Mouse (Mus musculus) kidney, adult 8-10 months (tissue): ENCODE measurements around the gene Grik3.
A peak's percentile ranks its signal among the peaks of the same experiment; 100 is the strongest.

Experiments
- DNase-seq, 2 experiments: peaks; one replicate each; pipeline ENCODE4 v3.0.0; 2022

Grik3 gene

DNA sequence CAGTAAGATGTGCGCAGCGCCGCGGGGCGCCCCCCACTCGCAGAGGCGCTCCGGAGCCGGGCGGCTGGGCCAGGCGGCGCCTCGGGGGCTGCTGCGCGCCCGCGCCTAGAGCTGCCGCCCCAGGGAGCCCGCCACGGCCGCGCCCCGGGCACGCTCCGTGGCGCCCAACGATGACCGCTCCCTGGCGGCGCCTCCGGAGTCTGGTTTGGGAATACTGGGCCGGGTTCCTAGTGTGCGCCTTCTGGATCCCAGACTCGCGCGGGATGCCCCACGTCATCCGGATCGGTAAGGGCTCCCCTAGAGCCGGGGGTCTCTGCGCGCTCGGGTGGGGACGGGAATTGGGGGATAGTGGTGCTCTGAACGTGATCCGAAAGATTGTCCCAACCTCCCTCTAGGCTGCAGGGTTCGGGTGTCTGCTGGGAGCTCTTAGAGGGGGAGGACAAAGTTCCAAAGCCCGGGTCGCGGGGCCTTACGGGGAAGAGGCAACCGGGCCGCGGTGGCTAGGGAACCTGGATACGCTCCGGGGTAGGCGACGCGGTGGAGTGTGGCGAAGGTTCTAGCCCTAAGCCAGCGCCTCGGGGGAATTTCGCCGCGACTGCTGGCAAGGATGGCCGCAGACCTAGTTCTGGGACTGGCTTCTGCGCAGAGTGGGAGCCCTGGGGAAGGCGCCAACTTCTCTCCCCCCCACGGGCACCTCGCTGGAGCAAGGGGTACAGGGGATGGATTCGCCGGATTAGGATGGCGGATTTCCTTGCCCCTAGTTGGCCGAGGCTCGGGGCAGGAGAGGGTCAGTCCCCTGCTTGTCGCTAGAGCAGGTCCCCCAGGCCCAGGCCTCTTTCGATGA lies at the start of gene Grik3:
Gene Grik3, plus strand, starts transcription at position 40 of the 844 bp plus-strand sequence.
- no peak for DNase-seq

DNA sequence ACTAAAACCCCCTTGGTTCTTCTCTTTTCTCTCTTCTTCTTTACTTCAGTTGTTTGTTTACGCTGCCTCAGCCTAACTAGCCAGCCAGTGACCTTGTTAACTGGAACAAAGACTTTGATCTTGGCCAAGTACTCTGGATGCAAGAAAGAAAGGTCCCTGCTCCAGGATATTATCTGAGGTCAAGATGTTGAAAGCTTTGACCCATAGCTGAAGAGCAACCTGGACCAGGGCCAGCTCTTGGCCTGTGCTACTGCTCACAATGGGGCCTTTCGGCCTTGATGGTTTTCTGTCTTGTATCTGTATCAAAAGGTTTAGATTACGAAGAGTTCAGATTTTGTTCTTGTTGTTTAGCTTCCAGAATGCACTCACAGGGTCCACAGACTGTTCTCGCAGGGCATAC lies 48.7 kb upstream of the Grik3 start:
- DNase-seq = peak; percentile 36 to 43

DNA sequence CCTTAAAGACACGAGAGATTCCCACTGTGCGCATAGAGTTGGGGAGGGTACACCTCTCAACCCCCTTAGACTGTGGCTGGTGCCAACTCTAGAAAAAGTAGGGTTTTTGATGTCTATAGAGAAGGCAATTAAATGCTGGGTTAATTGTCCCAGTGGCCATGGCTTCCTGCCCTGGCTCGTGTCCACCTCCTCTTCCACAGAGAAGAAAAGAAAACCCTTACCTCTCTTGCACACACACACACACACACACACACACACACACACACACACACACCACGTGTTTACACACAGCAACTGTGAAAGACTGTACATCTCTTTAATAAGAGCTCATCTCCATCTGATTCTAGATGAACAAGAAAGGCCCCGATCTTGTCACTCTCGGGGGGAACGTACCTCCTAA lies 46.1 kb upstream of the Grik3 start:
- DNase-seq = no peak

DNA sequence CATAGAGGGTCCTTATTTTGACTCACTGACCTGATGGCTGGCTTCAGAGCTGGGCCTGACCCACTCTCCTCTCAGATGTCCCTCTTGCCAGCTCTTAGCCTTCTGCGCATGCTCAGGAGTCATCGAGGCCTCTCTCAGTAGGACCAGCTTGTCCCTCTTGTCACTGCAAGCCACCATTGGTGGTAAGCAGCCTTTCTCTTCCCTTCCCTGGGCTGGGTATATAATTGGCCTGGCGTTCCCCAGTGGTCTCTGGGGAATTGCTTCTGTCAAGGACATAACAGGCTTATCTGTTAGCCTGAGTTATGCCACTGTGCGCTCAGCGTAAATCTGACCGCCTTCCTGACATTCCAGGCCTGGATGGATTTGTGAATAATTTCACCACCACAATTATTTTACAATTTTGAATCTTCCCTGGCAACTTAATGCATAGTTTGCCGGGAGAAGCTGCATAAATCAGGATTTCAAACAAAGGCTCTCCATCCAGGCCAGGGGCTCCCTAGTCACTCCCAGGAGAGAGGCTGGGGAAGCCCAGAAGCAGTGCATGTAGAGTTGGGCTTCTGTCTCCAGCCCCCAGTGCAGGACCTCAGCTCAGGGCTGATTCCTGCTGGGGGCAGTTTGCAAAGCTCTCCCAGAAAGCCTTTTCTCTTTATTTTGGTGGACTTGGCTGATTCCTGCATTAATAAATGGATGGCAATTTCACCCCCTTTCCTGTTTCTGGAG lies 39.7 kb upstream of the Grik3 start:
- no peak for DNase-seq

DNA sequence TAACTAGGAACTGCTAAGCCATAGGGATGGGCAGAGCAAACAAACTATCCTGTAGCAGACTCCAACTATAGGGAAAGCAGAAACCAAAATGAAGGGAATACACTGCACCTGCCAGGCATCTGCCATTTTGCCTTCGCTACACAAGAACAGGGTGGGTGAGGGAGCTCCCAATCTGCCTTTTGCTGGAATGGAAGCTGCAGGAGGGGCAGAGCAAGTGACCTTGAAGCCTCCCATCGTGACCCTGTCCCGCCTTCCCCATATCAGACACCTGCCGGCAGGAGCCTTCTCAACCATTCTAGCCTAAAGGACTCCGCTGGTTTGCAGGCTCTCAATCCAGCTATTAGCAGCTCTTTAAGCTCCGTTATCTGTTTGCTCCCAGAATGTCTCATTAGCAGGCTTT lies 38.7 kb upstream of the Grik3 start:
- DNase-seq = no peak

DNA sequence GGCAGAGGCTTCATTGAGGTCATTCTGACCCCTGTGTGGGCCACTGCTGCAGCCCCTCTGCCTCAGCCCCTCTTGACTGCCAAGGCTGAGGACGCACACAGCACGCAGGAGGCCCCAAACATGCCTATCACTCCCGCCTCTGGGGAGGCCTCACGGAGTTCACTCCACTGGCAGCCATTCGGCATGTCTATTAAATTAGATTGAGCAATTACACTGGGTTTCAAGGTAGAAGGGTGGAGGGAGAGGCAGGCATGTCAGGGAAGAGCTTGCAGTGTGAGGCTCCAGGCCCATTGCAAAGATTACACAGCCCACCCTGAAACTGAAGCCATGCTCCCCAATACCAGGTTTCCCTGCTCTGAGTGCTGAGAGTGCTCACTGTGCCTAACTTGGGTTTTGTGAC lies 34.0 kb upstream of the Grik3 start:
- no peak for DNase-seq

DNA sequence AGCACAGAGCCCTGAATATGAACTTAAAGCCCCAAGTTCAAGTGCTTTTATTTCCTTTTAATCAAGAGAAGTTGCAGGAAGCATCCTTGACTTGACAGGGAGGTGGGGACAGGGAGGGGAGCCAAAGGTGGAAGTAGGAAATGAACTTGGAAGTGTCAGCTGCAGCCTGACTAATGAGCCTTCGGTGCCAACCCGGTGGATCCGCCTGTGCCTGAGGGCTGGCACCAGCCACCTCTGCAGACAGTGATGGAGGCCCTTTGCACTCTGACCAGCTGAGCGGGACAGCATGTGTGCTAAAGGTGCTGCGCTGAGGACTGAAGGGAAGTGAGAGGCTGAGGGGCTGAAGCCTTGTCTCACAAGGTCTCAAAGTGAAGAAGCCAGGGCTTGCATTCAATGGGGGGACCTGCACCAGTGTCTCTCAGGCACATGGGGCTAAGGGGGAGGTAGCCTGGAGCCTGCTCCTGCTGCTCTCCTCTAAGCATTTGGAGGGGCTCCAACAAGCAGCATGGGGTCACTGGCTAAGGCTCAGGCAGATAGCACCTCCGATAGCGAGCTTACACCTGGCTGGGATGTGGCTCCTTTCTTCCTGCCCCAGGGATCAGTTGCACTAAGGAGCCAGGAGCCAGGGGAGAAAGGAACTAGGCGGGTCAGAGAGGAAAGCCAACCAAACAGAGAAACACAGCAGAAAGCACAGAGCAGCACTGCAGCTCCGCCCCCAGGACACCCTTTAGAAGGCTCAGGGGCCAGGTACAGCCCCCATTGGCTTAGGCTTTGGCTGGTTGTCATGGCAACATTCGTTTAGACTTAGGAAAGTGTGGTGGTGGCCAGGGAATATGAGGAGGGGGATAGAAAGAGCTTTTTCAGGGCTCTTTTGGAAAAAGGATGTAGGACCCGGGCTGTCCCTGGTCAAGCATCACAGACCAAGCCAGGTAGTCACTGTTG lies 33.1 kb upstream of the Grik3 start:
- peak; percentile 38 to 40 for DNase-seq

DNA sequence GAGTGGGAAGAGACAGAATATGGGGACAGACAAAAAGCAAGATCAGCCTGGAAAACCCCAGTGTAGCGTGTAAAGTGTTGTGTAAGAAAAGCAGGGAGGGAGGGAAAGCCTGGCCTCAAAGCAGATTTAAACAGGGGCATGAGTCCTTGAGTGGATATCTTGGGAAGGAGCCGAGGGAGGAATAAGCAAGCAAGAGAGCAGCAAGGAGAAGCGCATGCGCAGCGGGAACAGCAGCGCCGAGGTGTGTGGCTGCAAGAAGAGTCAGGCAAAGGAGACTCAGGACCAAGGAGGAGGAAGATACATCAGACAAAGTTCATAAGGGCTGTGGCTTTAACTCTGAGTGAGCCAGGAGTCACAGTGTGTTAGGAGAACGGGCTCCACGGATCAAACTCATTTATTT lies 30.7 kb upstream of the Grik3 start:
- DNase-seq = no peak

DNA sequence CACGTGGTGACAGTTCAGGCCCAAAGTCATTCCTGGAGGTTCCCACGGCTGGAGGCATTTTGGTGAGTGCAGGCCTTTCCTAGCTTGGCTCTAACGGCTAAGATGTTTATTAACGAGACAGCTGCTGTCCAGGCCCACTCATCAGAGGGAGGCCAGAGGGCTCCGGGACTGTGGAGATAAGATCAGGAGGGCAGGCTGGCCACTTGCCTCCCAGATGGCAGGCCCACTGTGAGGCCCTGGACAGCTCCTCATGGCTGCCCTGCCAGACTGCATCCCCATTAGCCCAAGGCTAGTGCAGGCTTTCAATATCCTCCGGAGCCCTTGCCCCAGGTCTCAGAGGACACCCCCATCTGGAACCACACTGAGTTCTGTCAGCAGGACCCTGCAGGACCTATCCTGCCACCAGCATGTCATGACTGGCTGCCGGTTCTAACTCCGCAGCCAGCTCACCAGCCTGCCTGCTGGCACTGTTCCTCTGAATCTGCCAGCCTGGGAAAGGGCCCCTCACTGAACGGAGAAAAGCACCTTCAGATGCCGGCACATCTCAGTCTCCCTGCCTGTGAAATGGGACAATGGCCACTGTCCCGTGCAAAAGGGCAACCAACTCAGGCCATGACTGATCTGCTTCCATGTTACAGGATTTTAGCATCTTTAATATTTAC lies 20.7 kb upstream of the Grik3 start:
- DNase-seq = no peak

DNA sequence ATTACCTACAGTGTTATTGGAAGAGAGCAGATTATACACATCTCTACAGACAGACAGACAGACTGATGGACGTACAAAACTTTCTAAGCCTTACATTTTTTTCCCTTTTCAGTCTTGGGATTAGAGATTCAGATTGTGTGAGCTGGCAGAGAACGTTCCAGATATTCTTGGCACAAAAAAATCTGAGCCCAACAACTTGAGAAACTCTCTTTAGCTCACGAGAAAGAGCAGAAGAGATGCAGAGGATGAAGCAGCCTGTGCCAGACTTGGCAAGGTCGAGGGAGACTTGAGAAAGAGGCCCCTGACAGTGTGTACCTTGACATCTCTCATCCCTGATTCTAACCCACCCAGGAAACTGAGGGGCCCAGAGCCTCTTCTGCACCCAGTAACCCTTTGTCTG lies 15.6 kb upstream of the Grik3 start:
- no peak for DNase-seq

DNA sequence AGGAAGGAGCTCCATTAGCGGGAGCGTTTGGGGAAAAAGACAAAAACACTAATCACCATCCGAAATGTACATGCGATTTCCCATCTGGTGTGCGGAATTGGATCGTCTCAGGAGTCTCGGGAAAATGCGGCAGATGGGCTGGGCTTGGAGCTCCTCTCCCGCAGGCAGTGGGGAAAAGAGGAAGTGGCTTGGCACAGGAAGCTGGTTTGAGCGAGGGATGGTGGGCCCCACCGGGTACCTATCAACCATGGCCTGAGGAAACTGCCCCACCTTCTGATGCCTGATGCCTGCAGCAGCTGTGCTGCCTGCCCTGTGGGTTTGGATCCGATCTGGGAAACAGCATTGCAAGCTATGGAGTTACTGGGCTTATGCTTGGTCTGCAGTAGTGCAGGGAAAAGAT lies 12.4 kb upstream of the Grik3 start:
- no peak for DNase-seq

DNA sequence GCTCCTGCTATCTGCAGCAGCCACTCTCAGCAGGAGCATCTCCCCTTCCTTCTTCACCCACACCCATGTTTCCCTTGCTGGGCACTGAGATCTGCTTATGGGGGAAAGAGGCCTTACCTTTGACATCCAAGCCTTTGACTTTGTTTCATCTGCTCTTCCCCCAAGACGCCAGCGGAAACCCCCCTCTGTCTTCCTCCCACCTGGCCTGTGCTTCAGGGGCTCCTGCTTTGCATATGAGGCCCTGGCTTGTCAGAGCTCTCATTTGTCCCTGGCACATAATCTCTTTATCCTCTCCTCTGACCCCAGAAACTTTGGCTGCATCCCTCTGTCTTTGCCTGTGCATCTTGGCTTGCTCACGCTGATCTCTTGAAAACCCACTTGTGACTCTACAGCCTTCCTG lies 9.2 kb upstream of the Grik3 start:
- no peak for DNase-seq

DNA sequence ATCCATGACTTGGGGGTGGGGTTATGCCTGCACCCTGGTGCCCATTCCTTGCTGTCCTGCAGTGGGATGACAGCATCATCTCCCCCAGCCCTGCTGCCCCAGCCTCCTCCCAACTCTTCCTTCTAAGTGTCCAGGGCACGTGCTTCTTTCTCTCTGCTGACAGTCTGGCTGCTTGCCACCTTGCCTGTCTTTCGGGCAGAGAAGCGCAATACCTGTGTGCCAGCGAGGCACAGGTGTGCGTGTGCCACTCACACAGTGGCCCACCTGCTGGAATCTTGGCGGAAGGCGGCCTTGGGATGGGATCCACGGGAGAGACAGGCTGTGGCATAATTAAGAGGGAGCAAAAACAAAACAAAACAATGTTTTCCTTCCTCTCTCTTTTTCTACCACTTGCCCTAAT lies 6.4 kb upstream of the Grik3 start:
- no peak for DNase-seq

DNA sequence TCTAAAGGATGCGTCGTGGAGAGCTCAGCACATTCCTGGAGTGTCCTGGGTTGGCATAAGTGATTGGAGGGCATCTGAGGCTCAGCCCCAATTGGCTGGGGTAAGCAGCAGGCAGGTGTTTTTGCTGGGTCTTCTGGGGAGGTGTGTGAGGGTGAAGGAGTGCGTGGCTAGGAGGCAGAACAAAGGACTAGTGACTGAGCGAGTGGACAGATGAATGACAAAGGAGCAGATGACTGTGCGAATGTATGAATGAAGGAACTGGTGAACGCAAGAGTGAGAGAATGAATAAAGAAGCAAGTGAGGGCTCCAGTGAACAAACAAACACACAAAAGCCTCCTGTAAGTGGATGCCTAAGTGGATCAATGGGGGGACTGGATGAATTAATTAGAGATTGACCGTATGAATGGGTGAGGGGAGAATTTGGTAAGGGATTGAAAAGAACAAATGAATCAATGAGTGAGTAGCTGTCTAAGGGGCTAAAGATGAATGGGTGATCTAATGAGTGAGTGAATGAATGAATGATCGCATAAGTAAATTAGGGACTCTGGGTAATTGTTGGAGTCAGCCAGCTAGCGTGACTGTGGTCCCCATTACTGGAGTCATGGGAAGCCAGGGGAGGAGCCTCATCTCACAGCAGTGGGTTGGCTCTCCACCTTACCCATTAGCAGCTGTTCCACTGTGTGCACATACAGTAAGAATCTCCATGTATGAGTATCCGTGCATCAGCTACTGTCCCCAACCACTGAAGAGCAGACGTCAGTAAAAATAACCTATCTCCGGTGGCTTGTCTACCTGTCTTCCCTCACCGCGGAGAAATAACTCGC lies 4.9 kb upstream of the Grik3 start:
- no peak for DNase-seq

DNA sequence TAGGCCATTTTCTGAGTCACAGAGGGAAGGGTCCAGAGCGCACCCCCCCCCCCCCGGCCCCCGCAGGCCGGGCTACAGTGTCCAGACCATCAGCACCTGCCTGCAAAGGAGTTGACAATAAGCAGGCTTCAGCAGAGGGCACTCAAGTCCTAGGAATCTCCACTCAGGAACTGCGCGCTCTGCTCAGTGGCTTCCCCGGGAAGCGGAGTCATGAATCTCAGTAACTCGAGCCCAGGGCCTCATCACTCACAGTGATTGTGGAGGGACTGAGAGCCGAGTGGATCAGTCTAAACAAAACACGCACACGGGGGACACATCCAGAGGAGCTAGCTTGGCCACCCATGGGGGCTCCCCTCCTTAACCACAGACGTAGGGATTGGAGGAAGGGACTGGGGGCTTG lies 3.9 kb upstream of the Grik3 start:
- DNase-seq = no peak

DNA sequence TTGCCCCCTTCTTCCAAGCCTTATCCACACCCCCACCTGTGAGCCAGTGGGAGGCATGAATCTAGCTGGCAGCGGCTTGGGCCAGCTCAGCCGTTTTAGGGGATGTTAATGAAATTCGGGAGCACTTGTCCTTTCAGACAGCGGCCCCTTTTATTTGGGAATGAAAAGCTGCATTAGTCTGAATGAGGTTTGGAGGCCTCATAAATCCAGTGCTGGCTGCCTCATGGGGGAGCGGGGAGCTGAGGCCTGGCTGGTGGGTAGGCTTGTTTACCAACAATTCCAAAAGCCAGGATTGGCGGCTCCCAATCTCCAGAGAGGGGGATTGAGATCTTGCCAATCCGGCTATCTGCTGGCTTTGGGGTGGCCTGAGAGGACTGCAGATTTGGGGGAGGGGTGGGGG lies 3.5 kb upstream of the Grik3 start:
- DNase-seq = no peak

DNA sequence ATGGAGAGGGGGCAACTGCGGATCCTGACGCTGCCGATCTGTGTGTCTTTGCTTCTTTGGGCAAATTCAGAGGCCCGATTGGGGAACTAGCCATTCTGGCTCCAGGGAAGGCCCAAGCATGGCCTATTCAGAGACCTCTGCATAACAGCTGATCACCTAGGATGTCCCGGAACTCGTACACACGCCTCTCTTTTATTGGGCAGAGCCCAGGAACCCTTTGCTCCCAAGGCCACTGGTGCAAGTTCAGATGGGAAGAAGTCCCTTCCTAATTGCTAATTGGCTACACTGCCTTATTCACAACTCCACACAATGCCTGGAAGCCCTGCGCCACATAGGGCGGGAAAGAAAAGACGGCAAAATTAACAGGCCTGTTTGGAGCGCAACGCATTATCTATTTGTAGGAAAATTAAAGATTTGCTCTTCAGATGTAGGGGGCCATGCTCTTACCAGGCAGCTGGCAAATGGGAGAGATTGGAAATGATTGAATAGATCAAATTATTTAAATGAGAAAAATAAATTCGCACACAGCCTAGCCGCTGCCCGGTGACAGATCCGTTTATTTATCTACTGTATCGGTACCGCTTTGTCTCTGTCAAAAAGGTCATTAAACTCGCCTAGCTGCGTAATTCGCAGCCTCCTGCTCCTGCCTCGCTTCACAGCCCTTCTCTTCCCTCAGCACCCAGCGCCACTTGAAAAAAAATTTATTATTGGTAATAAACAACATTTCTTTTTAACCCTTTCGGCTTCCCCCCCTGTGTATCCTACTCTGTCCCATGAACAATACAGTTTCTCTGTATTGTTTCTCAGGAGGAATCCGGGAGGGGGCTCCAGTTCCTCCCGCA lies 1.5 kb upstream of the Grik3 start:
- no peak for DNase-seq

DNA sequence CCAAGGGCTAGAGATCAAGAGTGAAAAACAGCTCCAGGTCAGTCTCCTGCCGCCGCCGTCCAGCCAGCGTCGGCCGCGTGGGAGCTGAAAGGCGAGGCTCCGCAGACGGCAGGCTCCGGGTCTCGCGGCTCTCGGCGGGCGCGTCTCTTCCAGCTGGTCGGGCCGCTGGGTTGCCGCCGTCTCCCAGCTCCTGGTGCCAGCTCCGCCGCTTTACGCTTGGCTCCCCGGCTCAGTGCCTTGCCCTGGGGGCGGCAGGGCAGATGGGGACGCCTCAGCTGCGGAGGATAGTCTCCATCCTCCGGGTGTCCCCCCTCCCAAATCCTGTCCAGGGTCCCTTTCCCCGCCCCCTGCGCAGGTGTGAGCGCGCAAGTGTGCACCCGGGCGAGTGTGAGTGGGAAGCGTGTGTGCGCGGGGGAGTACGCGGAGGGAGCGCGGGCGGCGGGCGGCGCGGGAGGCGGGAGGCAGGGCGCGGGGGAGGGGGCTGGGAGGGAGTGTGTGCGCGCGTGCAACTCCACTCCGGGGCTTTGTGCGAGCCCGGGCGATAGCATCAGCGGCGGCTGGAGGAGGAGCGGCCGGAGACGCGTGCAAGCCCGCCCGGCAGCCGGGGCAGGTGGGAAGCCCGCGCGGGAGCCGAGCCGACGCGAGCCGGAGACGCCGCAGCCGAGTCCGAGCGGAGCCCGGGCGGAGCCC lies 454 bp upstream of the Grik3 start:
- DNase-seq = no peak

DNA sequence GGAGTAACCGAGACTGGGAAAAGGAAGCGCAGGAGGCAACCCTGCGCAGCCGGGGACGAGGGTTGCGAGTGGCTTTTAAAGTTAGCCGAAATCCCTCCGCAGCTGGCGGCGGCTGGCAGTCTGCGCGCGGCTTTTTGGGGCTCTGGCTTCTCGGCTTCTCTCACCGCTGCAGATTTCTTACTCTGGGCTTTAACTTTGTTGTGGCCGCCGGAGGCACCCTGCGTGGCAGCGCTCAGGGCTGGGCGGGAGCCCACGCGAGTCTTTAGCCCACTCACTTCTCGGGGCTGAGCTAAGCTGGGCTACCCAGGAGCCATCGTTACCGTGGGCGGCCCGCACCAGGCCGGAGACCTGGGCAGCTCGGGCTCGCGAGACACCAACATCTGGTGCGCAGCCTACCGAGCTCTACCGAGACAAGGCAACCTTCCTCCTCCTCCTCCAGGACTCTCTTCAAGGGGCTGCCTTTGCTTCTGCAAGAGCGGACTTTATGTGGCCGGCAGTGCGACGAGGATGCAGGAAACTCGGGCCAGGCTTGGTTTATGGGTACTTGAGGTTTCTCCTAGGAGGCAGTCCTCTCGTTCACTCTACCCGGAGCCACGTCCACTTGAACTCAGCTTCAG lies 1.1 kb downstream of the Grik3 start:
- DNase-seq = no peak

DNA sequence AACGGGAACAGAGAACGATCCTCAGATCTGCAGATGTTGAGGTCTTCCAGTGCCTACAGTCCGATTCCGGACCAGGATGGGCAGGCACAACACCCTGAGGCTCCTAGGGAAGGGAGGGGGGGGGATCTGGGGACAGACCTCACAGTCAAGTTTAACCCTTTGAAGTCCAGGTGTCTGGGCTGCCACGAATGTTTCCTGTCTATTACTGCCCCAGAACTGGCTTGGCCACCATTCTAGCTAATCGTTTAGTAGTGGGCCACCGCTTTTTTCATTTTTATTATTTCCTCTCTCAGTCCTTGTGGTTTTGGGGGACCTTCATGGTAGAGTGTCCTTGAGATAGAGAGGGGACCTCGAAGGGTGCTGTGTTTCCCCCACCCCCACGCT lies 1.6 kb downstream of the Grik3 start:
- no peak for DNase-seq
